Mouse (Mus musculus): Measurements from ENCODE around the gene Spryd3.

GRCm38 (mm10) chr15:102169064-102169463, 33.0 kb upstream of the Spryd3 start:
- TF ChIP-seq CTCF (IDR thresholded peaks at IDR 0.05) (no peak), POLR2A (IDR thresholded peaks at IDR 0.05; ENCODE audit: insufficient read depth, low read depth, low read length) (no peak)
